Mouse (Mus musculus) left cerebral cortex, postnatal 10 days (tissue): Measurements from ENCODE around the gene Hes3. TPM values are rescaled to one million over a fixed set of nuclear protein-coding genes. Genes with fewer than 3 reads are reported as not detected.

Source experiments
- DNase-seq, 2 experiments: peaks; one replicate each; pipeline ENCODE4 v3.0.0; 2021 to 2022; ENCODE audit warnings: low spot score in 2 of 2, mixed read lengths in 1 of 2; ENCODE audit errors: extremely low spot score in 1 of 2
- intact Hi-C: fragments of 180-260 bp; cut with DNase I; formaldehyde crosslinking; loops from one replicate; pipeline ENCODE4 v1.15.1; 2025
- total RNA-seq, 2 experiments: library from RNA; stranded (reverse); gene quantifications; 2 replicates each; pipeline ENCODE4 v1.2.3; 2021

Hes3 gene
- total RNA-seq, 2 experiments from 2014 or later, result not detected

DNA sequence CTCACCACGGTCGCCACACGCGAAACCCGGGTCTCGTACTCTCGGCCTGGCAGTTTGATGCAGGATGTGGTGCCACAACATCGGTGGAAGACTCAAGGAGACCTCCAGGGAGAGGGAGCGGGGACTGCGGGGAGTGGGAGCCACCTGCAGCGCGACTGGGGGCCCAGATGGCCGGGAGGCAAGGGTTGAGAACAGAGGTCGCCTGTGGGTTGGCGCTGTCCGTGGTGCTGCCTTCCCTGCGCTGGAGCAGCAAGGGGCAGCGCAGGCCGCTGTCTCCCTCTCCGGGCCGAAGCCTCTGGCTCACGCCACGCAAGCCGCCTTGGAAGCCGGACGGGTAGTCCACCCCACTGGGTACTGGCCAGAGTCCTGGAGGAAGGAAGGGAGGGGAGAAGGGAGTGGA is 4.6 kb downstream of the Hes3 start:
- intact Hi-C loops, result loop anchor here (5.0 kb wide), 1 partner anchor 115 kb away; no protein-coding TSS in a partner anchor

DNA sequence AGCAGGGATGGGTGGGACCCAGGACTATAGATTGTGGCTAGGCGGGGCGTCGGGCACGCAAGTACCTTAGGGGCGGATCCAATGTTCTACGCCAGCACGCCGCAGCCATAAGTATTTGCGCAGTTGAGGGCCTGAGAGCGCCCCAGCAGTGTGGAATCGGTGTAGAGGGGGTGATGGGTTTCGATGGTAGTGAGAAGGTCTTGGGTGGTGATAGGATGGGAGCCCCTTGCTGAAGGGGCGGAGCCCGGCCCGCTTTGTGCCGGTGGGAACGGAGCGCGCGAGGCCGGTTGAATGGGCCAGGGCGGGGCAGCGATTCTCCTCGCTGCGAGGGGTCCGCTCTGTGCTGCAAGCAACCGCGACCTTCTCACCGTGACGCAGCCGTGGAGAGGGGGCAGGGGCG is 5.3 kb downstream of the Hes3 start:
- intact Hi-C loops, result loop anchor here (5.0 kb wide), 1 partner anchor 114 kb away; no protein-coding TSS in a partner anchor
- DNase-seq, result no peak

More for the DNA sequence above, 4.6 kb downstream of the Hes3 start:
- DNase-seq, result peak in 1 of 2 experiments; percentile 74

DNA sequence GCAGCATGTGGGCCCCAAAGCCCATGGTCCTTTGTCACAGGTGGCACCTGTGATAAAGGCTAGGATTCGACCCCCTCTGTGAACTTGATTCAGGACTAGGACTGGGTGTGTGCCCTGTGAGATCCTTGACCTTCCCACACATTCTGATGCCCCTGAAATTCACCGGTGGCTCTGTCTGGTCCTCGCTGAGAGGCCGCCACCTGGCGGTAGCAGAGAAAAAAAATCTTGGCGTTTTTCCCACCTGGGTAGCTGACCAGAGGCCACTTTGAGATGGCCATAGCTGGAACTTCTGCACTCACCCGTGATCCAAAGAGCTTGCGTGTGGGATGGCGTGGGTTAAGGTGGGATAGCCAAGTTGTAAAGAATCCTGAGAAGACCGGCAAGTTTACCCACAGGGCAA is 6.0 kb downstream of the Hes3 start:
- DNase-seq, result peak; percentile 60 to 62
- intact Hi-C loops, result loop anchor here (5.0 kb wide), 1 partner anchor 113 kb away; no protein-coding TSS in a partner anchor

DNA sequence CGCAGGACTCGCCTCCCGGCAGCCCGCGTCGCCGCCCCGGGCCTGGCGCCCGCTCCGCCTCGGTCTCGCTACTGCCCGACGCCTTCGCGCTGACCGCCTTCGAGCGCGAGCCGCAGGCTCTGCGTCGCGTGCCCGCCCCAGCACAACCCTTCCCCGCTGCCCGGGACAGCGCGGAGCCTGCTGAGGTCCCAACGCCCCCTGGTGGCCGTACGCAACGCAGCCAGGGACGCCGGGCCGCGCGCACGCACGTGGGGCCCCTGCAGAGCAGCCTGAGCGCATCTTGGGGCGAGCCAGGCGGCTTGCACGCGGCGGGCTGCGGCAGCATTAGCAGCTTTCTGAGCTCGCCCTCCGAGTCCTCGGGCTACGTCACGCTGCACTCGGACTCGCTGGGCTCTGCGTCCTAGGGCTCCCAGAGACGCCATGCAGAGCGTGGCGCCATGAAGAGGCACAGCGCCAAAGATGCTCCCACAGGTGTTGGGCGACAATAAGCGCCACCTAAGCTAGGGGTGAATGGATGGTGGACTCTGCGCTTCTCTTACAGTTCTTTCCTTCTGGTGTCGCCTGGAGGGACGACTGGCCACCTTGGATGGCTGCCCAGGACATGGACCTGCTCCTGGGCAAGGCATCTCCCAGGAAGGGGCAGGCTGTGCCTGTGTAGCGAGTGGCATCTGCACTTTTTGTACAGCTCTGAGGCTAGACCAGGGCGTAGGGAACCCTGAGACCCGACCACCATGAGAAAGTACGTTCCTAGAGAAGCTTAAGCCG is 8.1 kb downstream of the Hes3 start:
- intact Hi-C loops, result loop anchor here (1.0 kb wide), 1 partner anchor 69 kb away; no protein-coding TSS in a partner anchor
- peak; percentile 73 to 91 for DNase-seq

DNA sequence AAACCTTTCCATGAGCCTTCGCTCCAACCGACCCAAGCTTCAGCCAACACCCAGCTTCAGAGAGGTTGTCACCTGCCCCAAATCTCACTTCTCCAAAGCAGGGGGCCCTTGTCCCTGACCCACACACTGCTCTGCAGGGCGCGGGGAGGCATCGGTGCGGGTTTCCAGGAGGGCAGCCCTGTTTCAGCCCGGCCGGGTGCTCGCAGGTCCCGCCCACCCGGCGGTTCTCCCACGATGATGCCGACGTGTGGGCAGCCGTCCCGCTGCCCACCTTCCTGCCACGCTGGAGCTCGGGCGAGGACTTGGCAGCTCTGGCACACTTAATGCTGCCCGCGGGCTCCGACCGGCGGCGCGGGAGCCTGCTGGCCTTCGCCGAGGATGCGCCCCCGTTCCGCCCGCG is 8.7 kb downstream of the Hes3 start:
- intact Hi-C loops, result loop anchor here (1.0 kb wide), 1 partner anchor 68 kb away; no protein-coding TSS in a partner anchor
- DNase-seq, result no peak

DNA sequence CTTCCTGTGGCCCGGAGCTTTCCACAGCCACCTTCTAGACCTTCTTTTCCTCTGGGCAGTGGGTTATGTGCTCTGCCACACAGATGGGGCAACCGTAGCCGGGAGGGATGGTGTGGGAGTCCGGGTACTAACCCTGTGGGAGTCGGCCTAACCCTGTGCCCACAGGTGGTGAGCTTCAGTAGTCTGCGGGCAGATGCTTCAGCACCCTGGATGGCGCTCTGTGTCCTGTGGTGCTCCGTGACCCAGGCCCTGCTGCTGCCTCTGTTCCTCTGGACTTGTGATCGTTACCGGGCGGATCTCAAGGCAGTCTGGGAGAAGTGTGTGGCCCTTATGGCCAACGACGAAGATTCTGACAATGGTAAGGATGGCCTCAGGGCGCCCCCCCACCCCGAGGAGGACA is 9.9 kb downstream of the Hes3 start:
- intact Hi-C loops, result no loop called here
- DNase-seq, result no peak

DNA sequence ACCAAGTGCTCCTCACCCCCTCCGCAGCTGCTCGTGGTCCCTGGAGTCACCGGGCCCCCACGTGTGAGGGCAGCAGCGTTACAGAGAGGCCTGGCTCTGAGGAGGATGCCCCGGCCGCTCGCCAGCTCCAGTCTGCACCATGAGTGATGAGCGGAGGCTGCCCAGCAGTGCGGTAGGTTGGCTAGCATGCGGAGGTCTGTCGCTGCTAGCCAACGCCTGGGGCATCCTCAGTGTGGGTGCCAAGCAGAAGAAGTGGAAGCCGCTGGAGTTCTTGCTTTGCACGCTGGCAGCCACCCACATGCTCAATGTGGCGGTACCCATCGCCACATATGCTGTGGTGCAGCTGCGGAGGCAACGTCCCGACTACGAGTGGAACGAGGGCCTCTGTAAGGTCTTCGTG is 12.5 kb downstream of the Hes3 start:
- intact Hi-C loops, result no loop called here
- no peak for DNase-seq

DNA sequence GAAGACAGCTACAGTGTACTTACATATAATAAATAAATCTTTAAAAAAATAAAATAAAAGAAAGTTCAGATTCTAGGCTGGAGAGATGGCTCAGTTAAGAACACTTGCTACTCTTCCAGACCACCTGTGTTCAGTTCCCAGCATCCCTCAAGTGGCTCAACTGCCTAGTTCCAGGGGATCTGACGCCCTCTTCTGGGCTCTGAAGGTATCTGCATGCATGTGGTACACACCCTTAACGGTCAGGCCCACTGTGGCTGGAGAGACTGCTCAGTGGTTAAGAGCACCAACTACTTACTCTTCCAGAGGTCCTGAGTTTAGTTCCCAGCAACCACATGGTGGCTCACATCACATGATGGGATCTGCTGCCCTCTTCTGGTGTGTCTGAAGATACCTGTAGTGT is 13.5 kb downstream of the Hes3 start:
- no peak for DNase-seq
- intact Hi-C loops, result no loop called here

DNA sequence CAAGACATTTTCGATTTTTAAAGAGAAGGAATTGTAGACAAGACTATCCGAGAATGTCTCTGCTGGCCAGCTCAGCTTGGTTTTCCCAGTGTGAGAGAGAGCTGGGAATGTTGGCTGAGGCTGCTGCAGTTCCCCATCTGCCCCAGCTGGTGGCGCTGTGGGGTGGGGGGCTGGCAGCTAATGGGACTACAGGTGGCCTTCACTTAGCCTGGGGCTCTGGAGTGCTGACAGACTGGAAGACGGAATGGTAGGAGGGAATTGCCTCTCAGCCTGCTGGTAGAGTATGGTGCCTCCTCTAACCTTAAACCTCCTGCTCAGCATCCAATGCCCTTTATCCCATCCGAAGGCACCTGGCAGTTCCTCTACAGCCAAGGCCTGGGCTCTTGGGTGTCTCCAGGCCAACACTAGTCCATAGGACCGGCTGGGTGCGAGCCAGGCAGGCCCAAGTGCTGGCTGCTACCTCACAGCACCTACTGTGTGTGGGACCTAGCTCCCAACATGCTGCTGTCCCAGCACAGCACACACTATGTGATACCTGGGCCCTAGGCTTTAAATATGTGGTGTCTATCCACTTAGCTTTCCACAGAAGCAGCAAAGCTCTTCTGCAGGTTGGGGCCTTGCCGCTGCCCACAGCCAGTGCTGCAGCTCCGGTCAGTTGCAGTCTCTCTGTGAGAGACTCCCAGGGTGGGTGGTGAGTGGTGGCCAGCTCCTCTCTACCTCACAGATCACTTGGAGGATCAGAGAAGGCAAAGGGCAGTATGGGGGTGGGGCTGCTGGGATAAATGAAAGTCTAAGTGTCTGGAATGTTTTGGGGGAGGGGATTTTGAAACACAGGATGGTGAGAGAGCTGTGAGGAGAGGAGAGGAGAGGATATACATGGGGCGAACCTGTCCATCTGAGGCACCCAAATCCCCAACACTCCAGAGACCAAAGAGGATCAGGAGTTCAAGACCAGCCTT is 14.8 kb downstream of the Hes3 start:
- no peak for DNase-seq
- intact Hi-C loops, result no loop called here

DNA sequence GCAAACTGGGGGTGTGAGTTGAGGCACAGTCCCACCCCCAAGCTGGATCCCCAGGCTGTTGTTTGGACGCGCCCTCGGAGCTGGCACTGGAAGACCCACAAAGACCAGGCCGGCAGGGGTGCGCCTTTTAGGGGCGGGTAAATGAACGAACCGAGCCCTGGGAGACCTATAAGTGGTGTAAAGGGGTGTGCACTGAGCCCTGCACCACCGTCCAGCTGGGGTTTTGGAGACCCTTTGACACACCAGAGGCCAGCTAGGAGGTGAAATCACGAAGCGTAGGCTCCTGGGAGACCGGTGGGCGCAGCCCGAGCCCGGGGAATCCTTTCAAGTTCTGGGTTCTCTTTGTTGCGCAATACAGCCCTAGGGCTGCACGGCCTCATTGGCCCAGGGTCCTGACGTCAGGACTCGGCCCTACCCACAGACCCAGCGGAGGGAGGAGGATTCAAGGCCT is 16.8 kb downstream of the Hes3 start:
- intact Hi-C loops, result no loop called here
- no peak for DNase-seq

DNA sequence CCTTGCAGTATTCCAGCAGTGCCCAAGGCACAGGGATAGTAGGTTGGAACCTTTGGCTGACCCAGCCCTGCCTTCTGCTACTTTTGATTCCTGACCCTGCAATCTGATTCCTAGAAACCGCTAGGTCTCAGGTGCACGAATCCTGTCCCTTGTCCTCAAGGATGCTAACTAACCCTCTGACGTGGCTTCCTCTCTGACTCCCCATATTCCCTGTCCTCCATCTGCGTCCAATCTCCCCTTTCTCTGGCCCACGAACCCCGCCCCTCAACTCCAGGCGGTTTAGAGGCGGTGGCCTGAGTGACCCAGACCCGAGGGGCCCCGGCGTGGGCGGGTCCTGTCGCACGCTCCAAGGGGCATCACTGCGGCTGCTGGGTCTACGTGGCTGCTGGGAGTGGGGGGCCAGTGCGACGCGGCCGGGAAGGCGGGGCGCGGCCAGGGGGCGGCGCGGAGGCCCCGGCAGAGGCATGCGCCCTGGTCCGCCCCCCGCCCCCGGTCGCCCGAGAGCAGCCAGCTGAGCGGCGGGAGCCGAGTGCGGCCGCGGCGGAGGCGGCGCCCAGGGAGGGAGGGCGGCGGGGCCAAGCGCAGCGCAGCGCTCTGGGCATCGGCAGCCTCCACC is 17.7 kb downstream of the Hes3 start, which contains the start of gene Gpr153:
Gene Gpr153, plus strand, starts transcription at position 612 of the 616 bp plus-strand sequence.
- peak in 1 of 2 experiments; percentile 81 for DNase-seq
- intact Hi-C loops, result no loop called here

DNA sequence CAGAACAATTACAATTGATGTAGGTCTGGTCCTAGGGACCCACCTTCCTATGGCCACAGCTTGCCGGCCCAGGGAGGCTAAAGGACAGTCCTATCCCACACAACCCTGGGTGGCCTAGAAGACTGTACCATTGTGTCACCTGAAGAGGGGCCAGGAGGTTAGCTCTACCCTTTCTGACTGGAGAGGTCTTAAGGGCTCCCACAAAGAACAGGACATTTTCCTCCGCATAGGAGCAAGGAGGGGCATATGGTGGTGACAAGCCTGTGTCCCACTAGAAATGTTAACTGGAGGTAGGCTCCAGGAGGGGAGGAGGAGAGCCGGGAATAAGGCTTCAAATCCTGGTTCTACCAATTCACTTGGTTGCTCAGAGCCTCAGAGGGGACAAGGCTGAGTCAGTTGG is 18.3 kb downstream of the Hes3 start:
- intact Hi-C loops, result no loop called here
- DNase-seq, result no peak

DNA sequence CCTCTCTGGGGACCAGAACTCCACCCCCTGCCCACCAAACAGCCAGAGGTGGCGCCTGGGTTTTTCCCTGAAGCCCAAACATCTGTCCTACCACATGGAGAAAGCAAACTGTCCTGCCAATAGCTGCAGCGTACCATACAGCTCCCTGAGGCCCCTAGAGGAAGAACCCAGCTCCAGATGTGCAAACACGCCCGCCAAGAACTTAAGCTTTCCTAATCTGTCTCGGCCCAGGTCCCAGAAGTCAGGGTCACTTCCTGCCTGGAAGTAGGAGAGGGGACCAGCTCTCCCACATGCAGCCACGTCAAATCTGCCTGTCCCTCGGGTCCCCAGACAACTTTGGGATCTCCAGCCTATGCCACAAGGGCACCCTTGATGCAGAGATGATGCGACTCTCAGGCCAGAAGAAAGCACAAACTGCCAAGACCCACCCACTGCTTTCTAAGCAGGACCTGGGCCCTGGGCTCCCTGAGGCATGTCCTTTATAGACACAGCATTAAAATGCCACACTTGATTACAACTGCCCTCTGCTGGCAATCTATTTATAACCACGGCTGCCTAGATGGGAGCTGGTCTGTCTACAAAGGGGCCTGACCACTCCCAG is 18.9 kb downstream of the Hes3 start:
- intact Hi-C loops, result no loop called here
- no peak for DNase-seq

DNA sequence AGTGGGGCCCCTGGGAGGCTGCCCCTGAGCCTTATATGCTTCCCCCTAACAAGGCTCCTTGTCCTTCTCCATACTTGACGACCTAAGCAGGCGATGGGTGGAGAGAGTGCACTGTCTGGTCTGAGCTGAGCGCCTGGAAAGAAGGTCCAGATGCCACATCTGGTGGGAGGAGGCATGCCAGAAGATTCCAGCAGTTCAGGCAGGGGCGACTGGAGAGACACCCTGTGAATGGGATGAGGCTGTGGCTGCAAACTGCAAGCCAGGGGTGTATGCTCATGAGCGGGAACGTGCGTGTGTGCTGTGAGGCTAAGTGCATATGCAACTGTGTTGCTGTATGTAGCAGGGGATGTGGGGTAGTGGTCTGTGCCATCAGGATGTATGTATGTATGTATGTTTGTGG is 19.5 kb downstream of the Hes3 start:
- DNase-seq, result no peak
- intact Hi-C loops, result no loop called here

DNA sequence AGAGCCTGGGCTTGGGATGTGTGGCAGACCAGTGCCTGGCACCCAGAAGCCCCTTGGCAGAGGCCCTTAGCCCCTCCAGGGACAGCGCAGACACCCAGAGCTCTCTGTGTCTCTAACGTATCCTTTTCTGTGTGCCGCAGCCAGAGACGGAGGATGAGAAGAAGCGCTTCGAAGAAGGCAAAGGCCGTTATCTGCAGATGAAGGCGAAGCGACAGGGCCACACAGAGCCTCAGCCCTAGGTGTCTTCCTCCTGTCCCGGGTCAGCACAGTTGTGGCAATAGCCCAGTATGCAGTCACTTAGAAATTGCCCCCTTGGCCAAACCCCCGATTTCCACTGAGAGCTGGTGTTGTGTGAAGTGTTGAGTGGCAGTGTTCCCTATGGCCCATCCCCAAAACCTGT is 20.1 kb downstream of the Hes3 start:
- intact Hi-C loops, result no loop called here
- DNase-seq, result no peak

DNA sequence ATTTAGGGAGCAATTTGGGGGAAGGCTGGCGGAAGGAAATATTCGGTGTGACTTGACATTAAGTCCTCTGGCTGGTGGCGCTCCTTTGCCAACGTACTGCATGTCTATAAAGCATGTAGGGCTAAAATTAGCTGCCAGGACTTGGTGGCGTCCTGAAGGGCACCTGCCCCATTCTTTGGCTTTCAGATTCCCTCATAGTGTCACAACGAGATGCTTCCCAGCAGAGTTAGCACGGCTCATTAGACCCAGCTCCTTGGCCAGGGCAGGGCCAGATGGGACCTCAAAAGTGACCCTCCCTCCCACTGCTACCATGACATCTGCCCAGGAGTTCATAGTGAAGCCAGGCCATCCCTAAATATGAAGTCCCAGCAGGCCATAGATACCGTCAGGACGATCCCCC is 20.9 kb downstream of the Hes3 start:
- no peak for DNase-seq
- intact Hi-C loops, result no loop called here

DNA sequence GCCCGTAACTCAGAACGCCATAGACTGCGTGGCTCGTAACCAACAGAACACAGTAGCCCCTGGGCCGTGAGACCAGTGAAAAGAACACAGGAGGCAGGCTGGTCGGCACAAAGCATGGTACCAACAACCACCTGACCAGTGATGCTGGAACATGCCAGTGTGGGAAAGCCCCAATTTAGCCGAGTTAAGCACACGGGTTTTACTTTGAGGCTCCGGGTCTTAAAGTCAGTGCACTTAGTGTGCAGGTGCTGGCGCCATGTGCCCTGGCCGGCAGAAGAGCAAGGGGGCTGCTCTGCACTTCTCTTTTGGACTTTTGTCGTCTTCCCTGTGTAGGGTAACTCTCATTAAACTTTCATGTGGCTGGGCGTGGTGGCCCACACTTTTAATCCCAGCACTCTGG is 21.5 kb downstream of the Hes3 start:
- no peak for DNase-seq
- intact Hi-C loops, result no loop called here

DNA sequence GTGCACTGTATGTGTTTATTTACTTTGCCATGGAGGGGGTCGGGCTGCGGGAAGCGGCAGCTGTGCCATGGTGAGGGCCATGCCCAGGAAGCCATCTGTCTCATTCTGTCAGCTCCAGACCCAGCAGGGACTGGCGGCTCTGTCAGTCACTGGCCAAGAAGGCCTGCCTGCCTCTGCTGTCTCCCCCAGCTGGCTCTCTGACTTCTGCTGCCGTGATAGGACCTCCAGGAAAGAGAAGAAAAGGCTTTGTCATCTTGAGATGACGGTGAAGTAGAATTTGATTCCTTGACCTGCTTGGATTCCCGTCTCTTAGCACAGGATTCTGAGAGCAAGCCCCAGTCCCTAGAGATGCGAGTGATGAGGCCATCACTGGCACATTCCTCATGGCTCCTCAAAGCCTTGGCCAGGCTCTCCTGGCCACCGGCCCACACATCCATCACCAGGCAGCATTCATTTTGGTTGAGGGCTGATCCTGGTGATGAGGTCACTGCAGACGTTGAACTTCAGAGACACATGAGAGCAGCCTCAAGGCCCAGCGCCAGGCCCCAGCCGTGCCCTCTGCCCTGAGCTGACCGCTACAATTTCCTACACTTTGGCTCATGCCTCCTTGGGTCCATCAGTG is 23.6 kb downstream of the Hes3 start:
- no peak for DNase-seq
- intact Hi-C loops, result no loop called here
